Mouse (Mus musculus) cerebellum, adult 2 months (tissue): ENCODE measurements around the gene Gpr33.

ENCODE experiments used
- CTCF ChIP-seq: fragments of 200-500 bp; IDR thresholded peaks from 2 replicates; pipeline ENCODE4 v1.5.1; 2011; ENCODE audit warnings: low read depth, mild to moderate bottlenecking, control low read depth, low read length, moderate library complexity, borderline replicate concordance; ENCODE audit not compliant: insufficient read depth
- POLR2A ChIP-seq: fragments of 200-500 bp; IDR thresholded peaks from 2 replicates; pipeline ENCODE4 v1.6.1; 2011; ENCODE audit warnings: low read length, control low read depth, borderline replicate concordance; ENCODE audit not compliant: insufficient read depth

DNA sequence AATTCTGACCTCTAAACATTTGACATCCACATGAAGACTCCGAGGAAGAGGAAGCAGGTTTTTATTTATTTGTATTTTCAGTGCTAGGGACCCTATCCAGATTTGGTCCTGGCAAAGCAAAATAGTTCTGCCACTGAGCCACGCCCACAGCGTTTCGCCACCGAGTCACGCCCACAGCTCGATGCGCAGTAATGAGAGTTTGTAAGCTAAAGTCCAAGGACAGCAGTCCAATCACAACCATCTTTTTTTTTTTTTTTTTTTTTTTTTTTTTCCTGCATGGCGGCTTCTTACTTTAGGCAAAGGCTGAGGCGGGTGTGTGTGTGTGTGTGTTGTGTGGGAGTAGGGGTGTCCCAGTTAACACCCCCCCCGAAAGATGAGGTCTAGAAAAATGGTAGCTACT, 13.8 kb downstream of the Gpr33 start:
- TF ChIP-seq POLR2A (no peak), CTCF (no peak)
